Mouse (Mus musculus): ENCODE data around the gene Ube2d1. TPM values are rescaled to one million over a fixed set of nuclear protein-coding genes. Genes with fewer than 3 reads are reported as not detected.

Gene Ube2d1
- polyA plus RNA-seq, 1 experiment from 2014 or later: 213 TPM

DNA sequence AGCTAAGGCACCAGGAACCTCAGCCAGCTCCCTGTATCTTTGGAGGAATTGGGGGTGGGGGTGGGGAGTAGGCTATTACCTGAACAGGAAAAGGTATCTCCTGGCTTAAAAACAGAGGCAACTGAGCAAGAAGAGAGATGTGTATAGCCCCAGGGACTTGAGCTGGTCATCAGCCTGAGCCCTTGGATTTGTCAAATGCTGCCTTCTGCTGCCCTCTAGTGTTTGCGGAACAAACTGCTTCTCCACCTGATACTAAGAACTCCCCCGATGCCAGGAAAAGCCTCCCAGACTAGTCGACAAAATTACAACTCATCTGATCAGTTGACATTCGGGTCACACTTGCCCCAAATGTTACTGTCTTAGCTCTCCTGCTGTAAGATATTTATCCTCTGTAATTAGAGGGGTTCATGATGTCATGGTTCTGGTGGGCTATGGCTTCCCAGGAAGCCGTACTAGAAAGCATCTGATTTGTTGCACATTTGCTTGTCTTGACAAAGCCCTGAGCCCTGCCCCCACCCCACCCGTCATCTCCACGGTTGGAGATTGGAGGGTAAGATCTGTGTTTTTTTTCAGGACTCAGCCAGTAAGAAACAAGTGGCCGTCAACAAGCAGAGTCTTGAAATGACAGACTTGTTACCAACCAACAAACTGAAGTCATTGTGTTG is 66.7 kb downstream of the Ube2d1 start:
- Histone ChIP-seq H3K4me3 (replicated peaks; ENCODE audit: low read length) (no peak overlapping the region), H3K27me3 (ENCODE audit: control insufficient read depth, insufficient read depth, low read length) (no peaks in the 10 kb centered on the region), H3K4me1 (replicated peaks; ENCODE audit: control insufficient read depth, insufficient read depth, low read length) (no peaks in the 10 kb centered on the region), H3K9ac (0 out of 2 replicates have a peak overlapping the region, but pooled peaks have one; percentile 19), H3K4me2 (replicated peaks) (peak overlapping the region; percentile 41), H3K9me3 (ENCODE audit: control insufficient read depth, low read length) (no peaks in the 10 kb centered on the region), H3K27ac (no peak overlapping the region), H3K36me3 (replicated peaks; ENCODE audit: control insufficient read depth, insufficient read depth) (no peaks in the 10 kb centered on the region)
- DNase-seq (ENCODE audit: low spot score) (peak; percentile 85), ATAC-seq (ENCODE audit: low FRiP score) (peak; percentile 83)
- WGBS: 12% methylated on average over 8 of the region's 8 CpGs

DNA sequence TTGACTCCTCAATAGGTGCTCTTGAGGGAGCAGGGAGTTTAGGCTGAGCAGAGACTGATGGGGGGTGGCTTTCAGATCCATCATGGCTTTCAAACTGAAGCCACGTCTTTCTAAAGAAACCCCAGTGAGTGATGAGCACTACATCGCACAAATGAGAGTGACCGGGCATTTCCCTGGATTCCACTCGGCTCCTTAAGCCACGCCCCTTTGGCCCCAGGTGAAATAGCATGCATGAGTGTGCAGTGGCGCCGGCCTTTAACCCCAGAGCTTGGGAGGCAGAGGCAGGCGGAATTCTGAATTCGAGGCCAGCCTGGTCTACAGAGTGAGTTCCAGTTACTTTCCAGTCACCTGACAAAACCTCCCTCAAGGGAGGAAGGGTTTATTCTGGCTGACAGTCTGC is 69.1 kb downstream of the Ube2d1 start:
- Histone ChIP-seq H3K36me3 (replicated peaks; ENCODE audit: control insufficient read depth, insufficient read depth) (no peaks in the 10 kb centered on the region), H3K9ac (no peak overlapping the region), H3K4me2 (replicated peaks) (no peak overlapping the region), H3K27ac (no peak overlapping the region), H3K4me3 (replicated peaks; ENCODE audit: low read length) (no peak overlapping the region), H3K9me3 (ENCODE audit: control insufficient read depth, low read length) (no peaks in the 10 kb centered on the region), H3K4me1 (replicated peaks; ENCODE audit: control insufficient read depth, insufficient read depth, low read length) (no peaks in the 10 kb centered on the region), H3K27me3 (ENCODE audit: control insufficient read depth, insufficient read depth, low read length) (no peaks in the 10 kb centered on the region)
- ATAC-seq (ENCODE audit: low FRiP score) (no peak), DNase-seq (ENCODE audit: low spot score) (no peak)
- 83% methylated on average over 9 of the region's 9 CpGs for WGBS

Other genes starting within 250 kb of the Ube2d1 start
- 5.6 and 6.8 TPM in 2 replicates for gene Bicc1, start 125.6 kb downstream of the Ube2d1 start, polyA plus RNA-seq (2014; fragmentation: Nextera tagmentation; extraction: Ambion mirVana)
- 45.0 and 45.4 TPM in 2 replicates for gene Tfam, start 47.0 kb downstream of the Ube2d1 start, polyA plus RNA-seq (2014; fragmentation: Nextera tagmentation; extraction: Ambion mirVana)
- 319 and 327 TPM in 2 replicates for gene Cisd1, start 59.7 kb upstream of the Ube2d1 start, polyA plus RNA-seq (2014; fragmentation: Nextera tagmentation; extraction: Ambion mirVana)
- 25.5 and 25.9 TPM in 2 replicates for gene Ipmk, start 62.5 kb upstream of the Ube2d1 start, polyA plus RNA-seq (2014; fragmentation: Nextera tagmentation; extraction: Ambion mirVana)